Mouse (Mus musculus): ENCODE measurements around the gene Rab40c.

Gene Rab40c

DNA sequence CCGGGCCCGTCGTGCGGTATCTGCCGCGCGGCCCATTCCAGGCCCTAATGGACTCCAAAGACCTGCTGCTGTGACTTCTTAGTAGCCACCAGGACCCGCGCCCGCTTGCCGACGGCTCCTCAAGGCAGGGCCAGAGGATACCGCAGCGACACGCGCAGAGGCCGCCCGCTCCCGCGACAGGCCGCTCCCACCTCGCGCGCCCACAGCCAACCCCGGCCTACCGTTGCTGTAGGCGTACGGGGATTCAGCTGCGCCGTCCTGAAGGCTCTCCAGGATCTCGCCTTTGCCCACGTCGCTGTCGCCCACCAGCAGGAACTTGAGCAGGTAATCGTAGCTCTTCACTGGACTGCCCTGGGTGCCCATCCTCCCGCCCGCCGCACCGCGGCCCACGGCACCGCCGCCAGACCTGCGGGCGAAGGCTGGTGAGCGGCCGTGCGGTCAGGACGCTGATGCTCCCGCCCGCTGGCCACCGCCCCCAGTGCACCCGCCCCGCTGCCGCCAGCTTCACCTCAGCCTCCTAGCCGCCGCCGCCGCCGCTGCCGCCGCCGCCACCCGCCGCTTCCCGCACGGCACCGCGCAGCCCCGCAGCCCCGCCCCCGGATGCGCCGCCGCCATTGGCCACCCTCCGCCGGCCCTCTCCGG is at the start of gene Rab40c:
Gene Rab40c, minus strand, starts transcription at position 584 of the 642 bp plus-strand sequence.
- in situ Hi-C loops (cut with MboI, MseI), result no loop called here

DNA sequence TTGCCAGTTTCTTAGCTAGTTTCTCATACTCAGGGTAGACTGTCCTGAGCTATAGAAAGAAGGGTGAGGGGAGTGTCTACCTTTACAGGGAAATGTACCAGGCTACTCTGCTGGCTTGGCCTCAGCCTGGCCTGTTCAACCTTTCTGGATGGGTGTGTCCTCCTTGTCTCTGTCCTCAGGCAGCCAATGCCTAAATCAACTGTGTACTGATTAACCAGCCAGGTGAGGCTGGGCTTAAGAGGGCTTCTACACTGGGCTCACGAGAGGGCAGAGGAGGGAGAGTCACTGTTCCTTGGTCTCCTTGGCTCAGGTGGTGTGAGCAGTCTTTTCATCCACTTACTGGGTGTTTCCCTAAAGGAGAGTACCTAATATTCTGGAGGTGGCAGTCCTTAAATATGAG is 48.6 kb upstream of the Rab40c start:
- in situ Hi-C loops (cut with MboI, MseI), result no loop called here

DNA sequence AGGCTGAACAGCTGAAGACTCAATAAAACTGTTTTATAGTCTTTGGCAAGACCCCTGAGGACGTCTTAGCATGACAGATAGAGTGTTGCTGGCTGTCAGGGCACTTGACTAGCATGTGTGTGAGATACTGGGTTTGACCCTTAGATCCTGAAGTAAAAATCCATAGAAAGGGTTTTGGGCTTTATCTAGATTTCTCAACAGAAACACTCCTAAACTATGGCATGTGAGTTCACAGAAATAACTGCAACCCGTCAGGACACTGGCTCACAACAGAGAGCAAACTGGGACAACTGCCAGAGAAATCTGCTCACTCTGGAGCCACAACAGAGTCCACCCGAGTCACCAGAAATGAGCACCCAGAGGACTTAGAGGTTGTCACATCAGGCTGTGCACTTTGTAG is 48.1 kb upstream of the Rab40c start:
- in situ Hi-C loops (cut with MboI, MseI), result no loop called here

DNA sequence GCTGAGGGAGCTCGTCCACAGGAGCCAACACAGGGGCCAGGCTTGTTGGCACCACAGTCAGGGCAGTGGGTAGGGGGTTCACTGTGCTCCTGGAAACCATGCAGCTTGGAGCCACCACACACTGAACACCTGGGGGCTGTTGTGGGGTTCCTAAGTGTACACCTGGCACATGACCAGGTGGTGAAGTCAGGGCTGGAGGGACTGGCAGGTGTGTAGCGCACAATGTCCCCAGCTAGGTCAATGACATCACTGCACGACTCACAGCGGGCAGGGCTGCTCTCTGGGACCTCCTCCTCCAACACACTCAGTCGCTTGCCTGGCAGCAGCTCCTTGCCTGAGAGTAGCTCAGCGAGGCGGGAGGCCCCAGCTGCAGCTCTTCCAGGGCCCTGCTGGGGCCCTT is 44.7 kb upstream of the Rab40c start:
- in situ Hi-C loops (cut with MboI, MseI), result no loop called here

DNA sequence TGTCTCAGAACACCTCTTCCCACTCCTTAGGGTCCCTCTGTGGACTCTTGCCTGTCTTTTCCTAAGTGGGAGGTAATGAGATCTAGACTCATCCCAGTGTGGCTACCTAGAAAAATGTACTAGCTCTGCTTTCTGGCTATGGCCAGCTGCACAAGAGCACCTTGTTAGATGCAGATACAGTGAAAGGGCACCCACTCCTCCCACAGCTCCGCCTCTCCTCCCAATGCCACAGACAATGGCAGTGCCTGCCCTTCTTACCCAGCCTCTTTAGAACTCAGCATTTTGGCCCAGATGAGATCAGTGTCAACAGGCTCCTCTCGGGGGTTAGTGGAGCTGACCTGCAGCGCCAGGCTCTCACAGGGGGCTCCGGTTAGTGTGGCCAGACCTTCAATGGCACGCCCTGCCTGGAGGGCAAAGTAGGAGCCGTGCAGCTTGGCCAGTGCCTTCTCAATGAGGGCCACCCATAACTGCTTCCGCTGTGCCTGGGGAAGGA is 42.9 kb upstream of the Rab40c start:
- in situ Hi-C loops (cut with MboI, MseI), result no loop called here

DNA sequence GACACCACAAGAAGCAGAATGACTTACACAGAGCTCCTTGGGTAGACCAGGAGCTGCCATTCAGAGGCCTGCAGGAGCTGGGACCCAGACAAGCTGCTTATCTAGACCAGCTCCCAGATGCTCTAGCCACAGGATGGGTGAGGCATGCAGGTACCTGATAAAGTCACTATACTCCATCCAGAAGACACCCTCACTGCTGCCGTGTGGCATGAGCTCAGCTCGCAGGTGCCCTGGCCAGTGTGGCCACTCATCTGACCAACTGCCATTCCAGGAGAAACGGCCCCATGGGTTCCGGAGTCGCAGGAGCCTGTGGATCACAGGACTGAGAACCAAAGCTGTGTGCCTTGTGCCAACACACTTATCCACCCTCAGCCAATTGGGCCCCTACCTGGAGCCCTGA is 42.0 kb upstream of the Rab40c start:
- in situ Hi-C loops (cut with MboI, MseI), result no loop called here

DNA sequence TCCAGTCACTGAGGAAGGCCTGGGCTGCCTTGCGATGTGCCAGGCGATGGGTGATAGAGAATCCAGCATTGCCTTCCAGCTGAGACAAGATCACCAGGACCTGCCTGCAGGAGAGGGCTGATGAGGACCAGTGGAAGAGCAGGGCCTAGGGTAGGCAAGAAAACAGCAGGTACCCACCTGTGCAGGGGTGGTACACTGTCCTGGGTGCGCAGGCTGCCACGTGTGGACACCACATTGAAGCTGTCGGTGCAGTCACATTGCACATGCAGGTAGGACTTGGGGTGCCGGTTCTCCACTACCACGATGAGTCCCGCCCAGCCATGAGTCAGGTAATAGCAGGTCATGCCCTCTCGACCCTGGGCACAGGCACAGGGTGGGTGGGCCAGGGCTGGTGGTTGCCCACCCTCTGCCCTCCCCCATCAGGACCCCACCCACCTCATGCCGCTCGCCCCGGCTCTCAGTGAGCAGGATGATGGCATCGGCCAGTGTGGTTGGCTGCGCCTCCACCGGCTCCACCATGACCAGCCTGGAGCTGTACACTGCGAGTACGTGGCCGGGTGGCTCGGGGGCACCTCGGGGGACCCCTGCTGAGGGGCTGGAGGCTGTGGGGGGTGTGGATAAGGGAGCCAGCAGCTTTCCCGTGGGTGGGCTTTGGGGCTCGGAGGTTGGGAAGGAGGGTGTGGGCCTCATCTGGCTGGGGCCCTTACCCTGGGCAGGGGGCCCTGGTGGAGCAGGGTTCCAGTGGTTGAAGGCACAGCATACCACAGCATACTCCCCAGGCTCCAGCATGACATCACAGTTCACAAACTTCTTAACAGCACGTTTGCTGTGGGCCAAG is 40.3 kb upstream of the Rab40c start:
- in situ Hi-C loops (cut with MboI, MseI), result no loop called here

DNA sequence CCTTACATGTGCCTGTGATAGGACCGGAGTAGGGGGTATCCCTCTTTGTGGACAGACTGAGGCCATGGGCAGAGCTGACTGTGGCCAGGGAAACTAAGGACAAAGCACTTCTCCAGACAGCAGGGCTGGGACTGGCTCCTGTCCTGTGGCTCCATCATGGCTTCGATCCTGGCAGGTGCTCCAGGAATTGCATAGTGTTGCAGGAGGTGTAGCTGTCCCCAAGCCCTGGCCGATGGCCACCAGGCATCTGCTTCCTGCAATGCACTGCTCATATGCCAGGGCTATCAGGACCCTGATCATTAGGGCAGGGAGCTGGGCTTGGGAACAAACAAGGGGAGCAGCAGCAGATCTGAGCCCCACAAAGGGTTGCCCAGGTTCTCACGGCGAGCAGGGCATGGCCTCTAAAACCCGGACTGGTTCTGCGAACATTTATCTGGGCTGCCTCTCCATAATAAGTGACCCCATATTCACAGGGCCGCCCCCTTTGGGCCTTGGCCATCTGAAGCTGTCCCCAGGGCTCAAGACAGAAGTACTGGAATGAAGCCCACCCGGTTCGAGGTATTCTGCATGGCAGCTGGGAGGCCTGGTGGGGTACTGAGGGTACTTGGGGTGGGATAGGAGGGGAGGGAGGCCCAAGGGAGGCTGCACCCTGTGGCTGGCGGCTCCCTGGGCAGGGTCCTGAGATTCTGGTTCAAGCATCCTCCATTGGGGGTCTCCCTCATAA is 39.4 kb upstream of the Rab40c start:
- in situ Hi-C loops (cut with MboI, MseI), result no loop called here

DNA sequence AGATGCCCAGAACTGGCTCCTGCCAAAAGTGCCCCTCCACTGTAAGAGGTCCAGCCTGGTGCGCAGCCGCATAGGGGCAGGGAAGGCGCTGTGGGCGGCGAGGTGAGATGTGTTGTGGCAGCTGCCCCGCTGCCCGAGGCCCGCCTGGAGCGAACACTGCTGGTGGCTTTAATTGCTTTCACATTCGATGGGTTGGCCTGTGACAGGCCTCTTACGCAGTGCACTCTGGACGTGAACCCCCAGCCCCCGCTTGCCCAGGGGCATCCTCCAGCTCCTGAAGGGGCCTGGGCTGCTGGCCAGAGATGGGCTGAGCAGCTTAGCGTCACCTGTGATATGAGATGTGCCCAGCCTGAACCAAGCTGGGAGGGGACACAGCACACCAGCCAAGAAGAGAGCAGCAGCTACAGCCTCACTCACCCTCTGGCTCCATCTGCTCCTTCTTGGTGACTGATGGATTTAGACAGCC is 38.1 kb upstream of the Rab40c start:
- in situ Hi-C loops (cut with MboI, MseI), result no loop called here

DNA sequence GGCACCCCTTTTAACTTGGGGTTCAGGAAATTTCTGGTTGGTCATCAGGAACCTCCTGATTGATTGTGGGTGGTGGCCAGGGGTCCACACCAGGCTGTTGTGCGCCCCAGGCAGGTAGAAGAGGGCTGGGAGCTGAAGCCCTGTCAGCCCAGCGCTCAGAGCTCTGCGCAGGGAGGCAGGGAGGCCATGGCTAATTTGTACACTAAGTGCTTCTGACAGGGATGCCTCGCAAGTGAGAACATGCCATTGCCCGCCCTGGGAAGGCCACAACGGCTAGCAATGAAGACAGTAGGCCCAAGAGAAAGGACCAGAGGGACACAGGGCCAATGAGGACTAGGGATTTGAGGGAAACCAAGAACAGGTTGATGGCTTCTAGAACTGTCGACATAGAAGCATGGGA is 37.1 kb upstream of the Rab40c start:
- in situ Hi-C loops (cut with MboI, MseI), result no loop called here

DNA sequence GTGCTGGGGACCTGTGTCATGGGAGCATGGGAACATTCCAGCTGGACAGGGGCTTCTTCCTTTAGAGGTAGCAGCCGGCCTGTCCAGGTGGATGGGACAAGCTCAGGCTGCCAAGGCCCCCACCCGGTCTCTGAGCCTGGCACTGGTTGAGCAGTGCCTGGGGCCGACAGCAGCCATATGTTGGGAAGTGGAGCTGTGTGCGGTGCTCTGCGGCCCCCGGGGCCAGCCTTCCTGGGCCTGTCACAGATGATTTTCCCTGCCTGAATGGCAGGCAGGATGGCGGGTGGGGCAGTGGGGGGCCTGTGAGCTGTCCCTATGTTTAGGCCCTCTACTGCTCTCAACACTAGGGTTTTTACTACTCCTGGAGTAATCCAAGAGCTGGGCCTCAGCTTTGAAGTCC is 36.7 kb upstream of the Rab40c start:
- in situ Hi-C loops (cut with MboI, MseI), result no loop called here

DNA sequence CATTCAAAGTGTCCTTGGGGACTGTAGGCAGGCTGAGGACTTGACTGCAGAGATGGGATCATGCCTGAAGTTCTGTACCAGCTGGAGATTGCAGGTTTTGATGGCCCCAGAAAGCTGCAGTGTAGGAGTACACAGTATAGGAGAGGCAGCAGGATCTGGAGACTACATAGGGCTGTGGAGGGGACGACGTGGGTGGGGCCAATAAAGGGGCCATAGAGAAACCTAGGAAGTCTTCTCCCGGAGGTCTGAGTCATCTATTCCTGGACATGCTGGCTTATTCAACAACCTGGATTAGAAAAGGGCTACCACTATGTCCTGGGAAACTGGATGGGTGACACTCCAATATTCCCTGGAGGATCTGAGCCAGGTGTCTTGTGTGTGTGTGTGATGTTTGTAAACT is 36.2 kb upstream of the Rab40c start:
- in situ Hi-C loops (cut with MboI, MseI), result no loop called here

DNA sequence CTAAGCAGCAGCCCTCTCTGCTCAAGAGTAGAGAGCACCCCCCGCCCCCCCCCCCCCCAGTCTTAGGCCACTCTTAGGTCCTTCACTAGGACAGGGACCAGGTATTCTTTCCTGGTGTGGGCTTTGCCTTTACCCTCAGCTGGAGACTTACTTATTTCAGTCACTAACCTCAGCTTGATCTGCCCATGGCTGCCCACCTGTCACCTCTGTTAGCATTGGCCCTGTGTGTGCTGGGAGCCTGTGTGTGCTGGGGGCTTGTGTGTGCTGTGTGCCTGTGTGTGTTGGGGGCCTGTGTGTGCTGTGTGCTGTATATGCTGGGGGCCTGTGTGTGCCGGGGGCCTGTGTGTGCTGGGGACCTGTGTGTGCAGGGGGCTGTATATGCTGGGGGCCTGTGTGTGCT is 35.1 kb upstream of the Rab40c start:
- in situ Hi-C loops (cut with MboI, MseI), result no loop called here

DNA sequence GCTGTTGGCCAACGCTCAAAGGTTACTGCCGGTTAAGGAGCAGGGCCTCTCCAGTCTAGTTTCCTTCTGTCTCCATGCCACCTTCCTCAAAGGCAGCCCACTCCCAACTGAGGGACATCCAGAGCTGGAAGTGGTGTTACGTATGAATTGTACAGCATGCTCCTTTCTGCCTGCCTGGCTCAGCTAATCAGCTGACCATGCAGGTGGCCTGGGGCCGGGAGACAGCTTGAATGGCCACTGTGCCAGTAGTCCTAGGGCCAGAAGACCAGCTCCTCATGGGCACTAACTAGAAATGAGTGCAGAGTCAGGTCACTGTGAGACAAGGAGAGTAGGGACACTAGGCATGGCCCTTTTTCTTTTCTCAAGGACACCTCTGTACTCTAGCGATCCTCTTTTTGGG is 33.6 kb upstream of the Rab40c start:
- in situ Hi-C loops (cut with MboI, MseI), result no loop called here

DNA sequence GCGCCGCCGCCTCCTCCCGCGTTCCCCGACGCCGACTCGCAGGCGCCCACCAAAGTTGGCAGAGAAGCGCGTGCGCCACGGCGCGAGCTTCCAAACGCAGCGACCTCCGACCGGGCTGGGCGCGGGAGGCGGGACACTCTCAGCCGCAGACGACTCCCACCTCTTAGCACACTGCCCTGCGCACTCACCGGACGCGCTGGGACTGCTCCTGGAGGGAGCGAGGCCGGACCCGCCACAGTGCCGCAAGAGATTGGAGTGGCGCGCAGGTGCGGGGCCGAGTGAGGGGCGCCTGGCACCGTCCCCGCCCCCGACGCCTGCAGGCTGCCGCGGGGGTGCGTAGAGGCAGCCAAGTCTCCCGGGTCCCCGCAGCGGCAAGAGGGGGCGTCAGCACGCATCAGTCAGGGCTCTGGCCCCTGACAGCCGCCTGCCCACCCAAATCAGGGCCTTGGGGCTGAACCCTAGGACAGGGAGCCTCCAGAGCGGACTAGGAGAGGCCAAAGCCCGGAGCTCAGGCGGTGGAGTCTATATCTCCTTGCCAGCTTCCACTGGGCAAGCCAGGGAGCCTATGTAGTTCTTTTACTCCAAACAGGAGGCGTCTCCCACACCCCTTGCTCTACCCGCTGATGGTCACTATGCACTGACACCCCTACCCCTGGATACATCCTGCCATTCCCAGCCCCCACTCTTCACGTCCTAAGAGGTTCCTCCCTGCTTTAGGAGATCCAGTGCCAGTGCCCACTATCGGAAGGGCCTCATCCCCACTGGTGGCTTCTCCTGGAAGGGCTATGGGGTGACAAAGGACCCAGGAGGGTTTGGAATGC is 32.5 kb upstream of the Rab40c start, which contains the start of gene A930017K11Rik:
Gene A930017K11Rik, minus strand, starts transcription at position 763 of the 821 bp plus-strand sequence.
- in situ Hi-C loops (cut with MboI, MseI), result no loop called here

DNA sequence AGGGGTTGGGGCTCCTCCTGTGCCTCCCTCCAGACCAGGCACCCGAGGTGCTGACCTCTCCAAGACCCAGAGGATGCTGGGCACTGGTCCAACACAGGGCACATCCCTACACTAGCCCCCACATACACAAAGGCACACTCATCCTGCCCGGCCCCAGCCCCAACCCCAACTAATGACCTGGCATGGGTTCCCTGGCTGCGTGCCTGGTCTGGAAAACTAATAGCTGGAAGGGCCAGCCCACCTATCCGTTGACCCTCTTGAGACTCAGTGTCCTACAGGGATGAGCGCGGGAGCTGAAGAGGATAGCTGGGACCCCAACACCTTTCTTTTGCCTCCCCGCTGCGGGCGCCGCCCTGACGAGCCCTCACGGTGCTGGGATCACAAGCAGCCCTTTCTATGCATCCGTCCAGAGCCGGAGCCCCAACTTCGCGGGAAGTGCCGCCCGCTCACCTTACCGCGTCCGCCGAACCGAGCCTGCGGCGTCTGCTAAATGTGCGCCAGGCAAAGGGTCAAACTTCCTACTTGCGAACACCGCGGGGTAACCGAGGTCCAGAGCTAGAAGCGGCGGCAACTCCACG is 31.8 kb upstream of the Rab40c start:
- in situ Hi-C loops (cut with MboI, MseI), result no loop called here

DNA sequence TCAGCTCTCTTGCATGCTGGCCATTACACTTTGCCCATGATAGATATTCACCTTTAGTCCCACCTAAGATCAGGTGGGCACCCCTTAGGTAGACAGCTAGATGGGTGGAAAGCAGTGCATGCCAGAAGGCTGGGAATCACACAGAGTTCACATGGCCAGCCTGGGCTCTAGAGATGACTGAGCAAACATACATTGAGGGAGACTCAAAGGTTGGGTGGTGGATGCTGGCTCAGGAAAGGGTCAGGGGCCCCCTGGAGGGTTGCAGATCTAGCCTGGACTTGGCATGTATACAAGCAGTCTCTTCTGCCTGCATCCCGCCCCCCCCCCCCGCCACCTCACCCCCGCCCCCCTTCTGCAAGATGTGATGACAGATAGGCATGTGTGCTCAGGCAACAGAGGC is 31.2 kb upstream of the Rab40c start:
- in situ Hi-C loops (cut with MboI, MseI), result no loop called here

DNA sequence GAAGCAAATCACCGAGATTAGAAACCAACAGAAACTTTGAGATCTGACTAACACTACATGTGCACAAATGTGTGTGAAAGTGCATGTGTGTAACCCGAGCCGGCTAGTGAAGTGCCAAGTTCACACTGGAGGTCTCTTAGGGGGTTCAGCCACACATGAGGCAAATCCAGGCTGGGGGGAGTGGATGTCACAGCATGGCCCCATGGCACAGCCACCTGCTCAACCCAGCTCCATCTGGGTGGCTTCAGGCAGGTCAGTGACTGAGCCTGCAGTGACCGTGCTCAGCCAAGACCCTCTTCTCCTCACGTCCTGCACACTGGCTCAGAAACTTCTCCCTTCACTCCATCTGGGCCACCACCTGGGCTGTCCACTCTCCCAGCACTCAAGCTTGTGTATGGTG is 30.5 kb upstream of the Rab40c start:
- in situ Hi-C loops (cut with MboI, MseI), result no loop called here

DNA sequence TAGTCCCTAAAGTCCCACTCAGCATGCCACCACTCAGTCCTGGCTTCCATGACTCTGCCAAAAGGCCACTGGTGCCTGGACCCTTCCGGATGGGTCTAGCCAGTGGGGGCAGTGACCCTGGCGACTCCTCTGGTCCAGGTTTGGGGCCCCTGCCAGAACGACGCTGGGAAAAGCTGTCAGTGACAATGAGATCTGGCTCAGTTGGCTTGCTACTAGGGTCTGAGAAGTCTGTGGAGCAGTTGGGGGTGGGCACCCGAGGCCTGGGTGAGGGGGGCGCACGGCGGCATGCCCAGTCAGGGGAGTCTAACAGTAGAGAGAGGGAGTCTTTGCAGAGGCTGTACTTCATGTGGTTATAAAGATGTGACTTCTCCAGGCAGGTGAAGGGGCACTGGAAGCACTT is 28.5 kb upstream of the Rab40c start:
- in situ Hi-C loops (cut with MboI, MseI), result no loop called here

DNA sequence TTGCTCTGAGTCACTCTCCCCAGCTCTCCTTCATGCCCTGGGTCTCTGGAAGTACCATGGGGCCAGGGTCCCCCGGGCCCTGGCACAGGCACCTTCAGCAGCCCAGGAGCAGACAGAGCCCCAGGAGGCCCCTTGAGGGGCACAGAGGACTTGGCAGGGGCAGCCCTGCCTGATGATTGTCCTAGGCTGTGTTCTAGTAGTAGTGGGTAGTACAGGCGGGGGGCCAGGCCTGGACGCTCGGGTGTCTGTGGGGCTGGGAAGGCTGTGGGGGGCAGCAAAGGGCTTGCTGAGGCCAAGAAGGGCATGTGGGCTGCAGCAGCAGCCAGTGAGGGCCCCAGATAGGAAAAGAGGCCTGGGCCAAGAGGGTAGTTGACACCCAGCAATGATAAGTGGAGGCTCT is 28.0 kb upstream of the Rab40c start:
- in situ Hi-C loops (cut with MboI, MseI), result no loop called here

DNA sequence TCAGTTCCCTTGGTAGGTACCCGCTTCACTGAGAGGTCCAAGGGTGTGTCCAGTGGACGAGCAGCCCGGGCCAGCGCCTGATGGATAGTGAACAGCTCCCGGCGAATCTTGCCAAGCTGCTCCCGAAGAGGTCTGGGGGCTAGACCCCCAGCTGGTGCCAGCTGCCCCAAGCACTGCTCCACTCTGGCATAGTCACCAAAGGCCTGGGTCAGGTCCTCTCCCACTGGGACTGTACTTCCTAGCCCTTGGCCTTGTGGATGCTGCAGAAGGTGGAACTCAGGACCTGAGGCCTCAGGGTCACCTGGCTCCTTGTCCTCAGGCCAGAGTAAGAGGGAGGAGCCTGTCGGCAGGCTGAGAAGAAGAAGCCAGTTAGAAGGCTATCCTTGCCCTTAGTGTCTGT is 27.4 kb upstream of the Rab40c start:
- in situ Hi-C loops (cut with MboI, MseI), result no loop called here

Measured in regulatory T cell (primary cell).